In genomic region chr6:23122934-23123333, GRCm38 (mm10) we compare ENCODE assay signal across 15 mouse cellular contexts. TPM values are rescaled to one million over a fixed set of nuclear protein-coding genes. Genes with fewer than 3 reads are reported as not detected.
A peak's percentile ranks its signal among the peaks of the same experiment; 100 is the strongest.
DNase-seq lines count a peak whose midpoint lies in the region; ATAC-seq and TF ChIP-seq lines count a peak whose summit lies in the region.
"Had no signal": no experiment of that assay in that cellular context is flagged by ENCODE, and none has a peak within 500 bp of the region (broad histone marks: within the 10 kb centered on the region; RNA-seq: fewer than 3 reads in every experiment).

No protein-coding gene starts in this region.

- intact Hi-C loops in heart, adult 2 months (cut with DNase I) = no loop called here
- intact Hi-C loops in heart, postnatal 25 days (cut with DNase I) = loop anchor here (5.0 kb wide), 1 partner anchor 121 kb away; no protein-coding TSS in a partner anchor

- DNase-seq in heart, adult 2 months = no peak
- no peak for DNase-seq in heart, postnatal 25 days (ENCODE audit: low spot score)
- DNase-seq in liver, embryonic 14.5 days (ENCODE audit: low read depth in 3 of 3, low spot score in 3 of 3) = no peak
- DNase-seq in liver (no peak), ES-CJ7 (ENCODE audit: low read depth, low spot score) (peak; percentile 59)
- DNase-seq in embryo, embryonic 11 days = peak; percentile 41
- DNase-seq in layer of hippocampus, adult 9-10 months (ENCODE audit: low spot score) = no peak
- no peak for DNase-seq in T-cell, adult 2 months (ENCODE audit: low spot score)
- DNase-seq: forebrain, postnatal 0 days; kidney, adult 2 months had no signal

- H3K9me3 ChIP-seq in liver, embryonic 14.5 days (ENCODE audit: control insufficient read depth, low read length) = no peaks in the 10 kb centered on the region
- H3K9me3 ChIP-seq: heart, embryonic 12.5 days; limb, embryonic 10.5 days had no signal

- H3K4me1 ChIP-seq in heart, adult 2 months (ENCODE audit: control insufficient read depth, insufficient read depth, low read length) = no peaks in the 10 kb centered on the region
- H3K4me1 ChIP-seq in liver, embryonic 14.5 days (replicated peaks; ENCODE audit: control insufficient read depth in 2 of 2, insufficient read depth in 2 of 2, low read length in 1 of 2) = peaks cover 0 to 5% of the 10 kb centered on the region in 2 experiments; a peak in 2 of 4 replicates
- H3K4me1 ChIP-seq: heart, embryonic 12.5 days had no signal

- TF ChIP-seq CTCF in heart, adult 2 months (IDR thresholded peaks at IDR 0.05) = peak; percentile 52
- peak; percentile 12; the same call in 1 of the 2 replicates for TF ChIP-seq CTCF in liver, embryonic 14.5 days (IDR thresholded peaks at IDR 0.05; ENCODE audit: low read depth)

- no peaks in the 10 kb centered on the region for H3K36me3 ChIP-seq in heart, adult 2 months (ENCODE audit: control insufficient read depth, insufficient read depth, low read length)
- H3K36me3 ChIP-seq in liver, embryonic 14.5 days (replicated peaks; ENCODE audit: control insufficient read depth, insufficient read depth, low read depth) = no peaks in the 10 kb centered on the region
- H3K36me3 ChIP-seq: heart, embryonic 12.5 days; limb, embryonic 10.5 days had no signal

- no peaks in the 10 kb centered on the region for H3K27me3 ChIP-seq in heart, adult 2 months (ENCODE audit: control insufficient read depth, insufficient read depth, low read length)
- H3K27me3 ChIP-seq in liver, embryonic 14.5 days (ENCODE audit: control insufficient read depth, insufficient read depth, low read length) = no peaks in the 10 kb centered on the region
- H3K27me3 ChIP-seq: heart, embryonic 12.5 days had no signal

- TF ChIP-seq EP300 in heart, adult 2 months (IDR thresholded peaks at IDR 0.05; ENCODE audit: insufficient read depth, low read depth, low read length) = no peak
- no peak for TF ChIP-seq EP300 in liver, embryonic 14.5 days (IDR thresholded peaks at IDR 0.05; ENCODE audit: low read depth)

- TF ChIP-seq POLR2A in heart, adult 2 months (IDR thresholded peaks at IDR 0.05; ENCODE audit: insufficient read depth, low read depth, low read length) = no peak

- no peak overlapping the region for H3K27ac ChIP-seq in heart, adult 2 months
- H3K27ac ChIP-seq in liver, embryonic 14.5 days = no peak overlapping the region
- H3K27ac ChIP-seq: limb, embryonic 10.5 days had no signal

- no peak overlapping the region for H3K4me3 ChIP-seq in heart, adult 2 months
- no peak overlapping the region for H3K4me3 ChIP-seq in liver, embryonic 14.5 days (ENCODE audit: insufficient read depth in 1 of 2, low read depth in 2 of 2, low read length in 2 of 2)
- H3K4me3 ChIP-seq: heart, embryonic 12.5 days; limb, embryonic 10.5 days had no signal

- H3K4me2 ChIP-seq in liver, embryonic 14.5 days (ENCODE audit: low read depth) = no peak overlapping the region
- H3K4me2 ChIP-seq: heart, embryonic 12.5 days had no signal

- H3K79me2 ChIP-seq in heart, adult 2 months (replicated peaks; ENCODE audit: control insufficient read depth, insufficient read depth, low read length) = no peaks in the 10 kb centered on the region

- no peak for ATAC-seq in liver, embryonic 14.5 days (ENCODE audit: insufficient read depth)
- ATAC-seq: forebrain, postnatal 0 days had no signal

- H3K9ac ChIP-seq in heart, adult 2 months (ENCODE audit: low read depth, low read length) = no peak overlapping the region
- no peak overlapping the region for H3K9ac ChIP-seq in liver, embryonic 14.5 days (replicated peaks)
- H3K9ac ChIP-seq: forebrain, postnatal 0 days; heart, embryonic 12.5 days had no signal

- 32% methylated on average over 3 of the region's 3 CpGs for WGBS in heart, adult 2 months
- WGBS in liver, embryonic 14.5 days (ENCODE audit: insufficient replicate concordance) = 35% methylated on average over 3 of the region's 3 CpGs

RNA-seq across cellular contexts. Expression of gene Aass, which starts 9.9 kb away (rescaled TPM):
- under 1 TPM; 0.34 to 0.36 TPM for total RNA-seq in heart, adult 2 months (2021)
- 0.27 and 0.50 TPM in 2 replicates for polyA plus RNA-seq in heart, adult 2 months (2012; rRNA removed)
- total RNA-seq in heart, postnatal 25 days (2021) = under 1 TPM; 0.13 to 0.17 TPM
- polyA plus RNA-seq in liver, embryonic 14.5 days (2012; rRNA removed) = 9.4 and 12.8 TPM in 2 replicates
- 19.8 and 22.6 TPM in 2 replicates for polyA plus RNA-seq in liver, embryonic 14.5 days (2014; fragmentation: Nextera tagmentation; extraction: Ambion mirVana)
- total RNA-seq: megakaryocyte-erythroid progenitor cell, adult 5-6 weeks; neutrophil, adult 5-6 weeks had no signal
- polyA plus RNA-seq: small intestine, adult 2 months had no signal

Comparison
In these comparisons a context has a peak if more than half of its experiments do, and no peak if none do; other contexts are left out.
1. DNase-seq: peak in ES-CJ7 (single experiment) and embryo, embryonic 11 days (single experiment); none in heart, adult 2 months (0 of 2), heart, postnatal 25 days (single experiment), liver, embryonic 14.5 days (0 of 3), liver (single experiment), layer of hippocampus, adult 9-10 months (single experiment) and T-cell, adult 2 months (single experiment).